Mouse (Mus musculus): ENCODE data around the gene Fgfr2. TPM values are rescaled to one million over a fixed set of nuclear protein-coding genes. Genes with fewer than 3 reads are reported as not detected.

The Fgfr2 gene
- polyA plus RNA-seq, 1 experiment from 2014 or later, result 92.5 TPM

DNA sequence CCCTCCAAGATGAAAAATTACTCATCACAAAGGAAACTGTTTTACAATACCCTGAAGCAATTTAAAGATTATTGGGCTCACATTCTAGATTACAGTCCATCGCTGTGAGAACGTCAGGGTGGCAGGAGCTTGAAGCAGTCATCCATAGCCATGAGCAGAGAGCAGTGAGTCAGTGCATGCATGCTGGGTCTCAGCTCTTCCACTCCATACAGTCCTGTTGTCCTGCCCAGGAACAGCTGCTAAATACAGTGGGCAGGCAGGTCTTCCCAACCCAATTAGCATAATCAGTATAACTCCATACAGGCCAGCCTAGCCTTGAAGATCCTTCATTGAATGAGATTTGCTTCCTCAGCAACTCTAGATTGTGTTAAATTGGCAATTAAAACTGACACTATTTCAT lies 147.1 kb downstream of the Fgfr2 start:
- WGBS, result 87% methylated on average over 2 of the region's 2 CpGs
- no peaks in the 10 kb centered on the region for H3K27me3 ChIP-seq (ENCODE audit: insufficient read depth, poor library complexity, severe bottlenecking)
- DNase-seq (ENCODE audit: low spot score), result no peak
- H3K27ac ChIP-seq, result no peak overlapping the region
- H3K9me3 ChIP-seq, result no peaks in the 10 kb centered on the region
- H3K36me3 ChIP-seq, result peaks cover 48% of the 10 kb centered on the region
- H3K4me1 ChIP-seq (replicated peaks), result no peaks in the 10 kb centered on the region
- H3K4me3 ChIP-seq, result no peak overlapping the region

GRCm38 (mm10) chr7:132972079-132972478 lies 151.1 kb downstream of the Fgfr2 start:
- H3K36me3 ChIP-seq, result peaks cover 47% of the 10 kb centered on the region
- H3K9me3 ChIP-seq, result no peaks in the 10 kb centered on the region
- H3K4me1 ChIP-seq (replicated peaks), result no peaks in the 10 kb centered on the region
- DNase-seq (ENCODE audit: low spot score), result no peak
- H3K4me3 ChIP-seq, result no peak overlapping the region
- no peaks in the 10 kb centered on the region for H3K27me3 ChIP-seq (ENCODE audit: insufficient read depth, poor library complexity, severe bottlenecking)
- H3K27ac ChIP-seq, result no peak overlapping the region
- WGBS, result 92% methylated on average over 2 of the region's 2 CpGs

GRCm38 (mm10) chr7:132965707-132966106 lies 157.4 kb downstream of the Fgfr2 start:
- Histone ChIP-seq H3K27me3 (ENCODE audit: insufficient read depth, poor library complexity, severe bottlenecking) (no peaks in the 10 kb centered on the region), H3K4me3 (no peak overlapping the region), H3K4me1 (replicated peaks) (no peaks in the 10 kb centered on the region), H3K9me3 (no peaks in the 10 kb centered on the region), H3K36me3 (peaks cover 30% of the 10 kb centered on the region), H3K27ac (no peak overlapping the region)
- no peak for DNase-seq (ENCODE audit: low spot score)
- WGBS, result 79% methylated on average over 2 of the region's 2 CpGs

DNA sequence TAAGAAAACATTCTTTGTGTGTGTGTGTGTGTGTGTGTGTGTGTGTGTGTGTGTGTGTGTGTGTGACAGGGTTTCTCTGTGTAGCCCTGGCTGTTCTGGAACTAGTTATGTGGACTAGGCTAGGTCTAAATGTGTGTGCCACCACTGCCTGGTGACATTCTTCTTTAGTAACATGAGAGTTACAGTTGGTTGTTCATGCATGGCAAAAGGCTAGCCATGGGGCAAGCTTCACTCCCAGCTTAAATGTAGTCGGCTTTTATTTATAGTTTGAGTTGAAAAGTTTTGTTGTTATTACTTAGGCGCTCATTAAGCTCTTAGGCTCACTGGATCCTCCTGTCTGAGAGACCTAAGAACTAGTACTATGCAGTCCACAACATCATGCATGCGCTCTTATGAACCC lies 158.8 kb downstream of the Fgfr2 start:
- Histone ChIP-seq H3K4me3 (no peak overlapping the region), H3K27ac (no peak overlapping the region), H3K27me3 (ENCODE audit: insufficient read depth, poor library complexity, severe bottlenecking) (no peaks in the 10 kb centered on the region), H3K36me3 (peaks cover 27% of the 10 kb centered on the region), H3K9me3 (no peaks in the 10 kb centered on the region), H3K4me1 (replicated peaks) (no peaks in the 10 kb centered on the region)
- no peak for DNase-seq (ENCODE audit: low spot score)
- WGBS, result 87% methylated on average over 3 of the region's 3 CpGs

GRCm38 (mm10) chr7:132950613-132951012 lies 172.5 kb downstream of the Fgfr2 start:
- Histone ChIP-seq H3K4me1 (replicated peaks) (no peaks in the 10 kb centered on the region), H3K27ac (no peak overlapping the region), H3K4me3 (no peak overlapping the region), H3K9me3 (no peaks in the 10 kb centered on the region), H3K36me3 (no peaks in the 10 kb centered on the region), H3K27me3 (ENCODE audit: insufficient read depth, poor library complexity, severe bottlenecking) (no peaks in the 10 kb centered on the region)
- WGBS, result 94% methylated on average over 3 of the region's 3 CpGs
- no peak for DNase-seq (ENCODE audit: low spot score)

DNA sequence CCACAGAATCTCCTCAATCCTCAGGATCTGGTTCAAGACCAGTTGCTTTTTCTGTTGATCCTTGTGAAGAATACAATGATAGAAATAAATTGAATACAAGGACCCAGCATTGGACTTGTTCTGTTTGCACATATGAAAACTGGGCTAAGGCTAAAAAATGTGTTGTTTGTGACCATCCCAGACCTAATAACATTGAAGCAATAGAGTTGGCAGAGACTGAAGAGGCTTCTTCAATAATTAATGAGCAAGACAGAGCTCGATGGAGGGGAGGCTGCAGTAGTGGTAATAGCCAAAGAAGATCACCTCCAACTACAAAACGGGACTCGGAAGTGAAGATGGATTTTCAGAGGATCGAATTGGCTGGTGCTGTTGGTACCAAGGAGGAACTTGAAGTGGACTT lies 173.2 kb downstream of the Fgfr2 start:
- DNase-seq (ENCODE audit: low spot score), result no peak
- no peak overlapping the region for H3K4me3 ChIP-seq
- H3K4me1 ChIP-seq (replicated peaks), result no peaks in the 10 kb centered on the region
- 90% methylated on average over 4 of the region's 4 CpGs for whole genome bisulfite sequencing
- no peaks in the 10 kb centered on the region for H3K27me3 ChIP-seq (ENCODE audit: insufficient read depth, poor library complexity, severe bottlenecking)
- H3K9me3 ChIP-seq, result no peaks in the 10 kb centered on the region
- H3K36me3 ChIP-seq, result no peaks in the 10 kb centered on the region
- H3K27ac ChIP-seq, result no peak overlapping the region

DNA sequence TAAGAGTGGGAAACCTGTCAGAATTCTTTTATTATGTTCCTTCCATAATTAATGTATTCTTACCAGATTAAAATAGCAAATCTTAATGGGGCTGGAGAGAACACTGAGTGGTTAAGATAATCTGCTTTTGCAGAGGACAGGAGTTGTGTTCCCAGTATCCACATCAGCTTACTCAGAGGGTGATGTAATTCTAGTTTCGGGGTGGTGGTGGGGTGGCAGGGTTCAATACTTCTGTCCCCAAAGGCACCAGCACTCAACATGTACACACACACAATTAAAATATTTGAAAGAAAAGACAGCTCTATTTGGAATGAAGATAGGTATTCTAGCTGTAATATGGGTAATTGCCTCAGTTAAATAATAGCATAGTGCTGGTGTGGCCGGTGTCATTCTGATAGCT lies 182.6 kb downstream of the Fgfr2 start:
- no peak overlapping the region for H3K4me3 ChIP-seq
- 92% methylated on average over 2 of the region's 2 CpGs for WGBS
- H3K4me1 ChIP-seq (replicated peaks), result no peaks in the 10 kb centered on the region
- H3K36me3 ChIP-seq, result no peaks in the 10 kb centered on the region
- H3K27ac ChIP-seq, result no peak overlapping the region
- DNase-seq (ENCODE audit: low spot score), result no peak
- H3K27me3 ChIP-seq (ENCODE audit: insufficient read depth, poor library complexity, severe bottlenecking), result no peaks in the 10 kb centered on the region
- no peaks in the 10 kb centered on the region for H3K9me3 ChIP-seq

- no peaks in the 10 kb centered on the region for H3K36me3 ChIP-seq
- no peaks in the 10 kb centered on the region for H3K9me3 ChIP-seq
- WGBS, result 93% methylated on average over 2 of the region's 2 CpGs
- H3K4me1 ChIP-seq (replicated peaks), result no peaks in the 10 kb centered on the region
- H3K27ac ChIP-seq, result no peak overlapping the region
- no peak overlapping the region for H3K4me3 ChIP-seq
- H3K27me3 ChIP-seq (ENCODE audit: insufficient read depth, poor library complexity, severe bottlenecking), result no peaks in the 10 kb centered on the region
- no peak for DNase-seq (ENCODE audit: low spot score)
Measured at GRCm38 (mm10) chr7:132939118-132939517, 184.0 kb downstream of the Fgfr2 start.

GRCm38 (mm10) chr7:132934743-132935142 lies 188.4 kb downstream of the Fgfr2 start:
- no peaks in the 10 kb centered on the region for H3K27me3 ChIP-seq (ENCODE audit: insufficient read depth, poor library complexity, severe bottlenecking)
- no peaks in the 10 kb centered on the region for H3K36me3 ChIP-seq
- no peak for DNase-seq (ENCODE audit: low spot score)
- no peak overlapping the region for H3K4me3 ChIP-seq
- peaks cover 18% of the 10 kb centered on the region for H3K4me1 ChIP-seq (replicated peaks)
- no peaks in the 10 kb centered on the region for H3K9me3 ChIP-seq
- H3K27ac ChIP-seq, result no peak overlapping the region

DNA sequence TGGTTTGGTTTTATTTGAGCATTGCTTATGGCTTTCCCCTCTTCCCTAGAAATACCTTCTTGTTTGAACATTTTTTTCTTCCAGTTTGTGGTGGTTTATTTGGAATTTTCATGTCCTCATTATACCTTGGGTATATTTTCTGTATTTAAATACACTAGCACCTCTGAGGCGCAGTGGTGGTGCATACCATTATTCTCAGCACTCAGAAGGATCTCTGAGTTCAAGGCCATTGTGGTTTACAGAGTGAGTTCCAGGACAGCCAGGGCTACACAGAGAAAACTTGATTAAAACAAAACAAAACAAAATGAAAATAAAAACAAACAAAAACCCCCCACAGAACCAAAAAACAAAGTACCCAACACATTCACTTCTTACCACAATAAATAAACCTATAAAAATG lies 189.8 kb downstream of the Fgfr2 start:
- Histone ChIP-seq H3K27ac (no peak overlapping the region), H3K9me3 (no peaks in the 10 kb centered on the region), H3K4me3 (no peak overlapping the region; the same call in 1 of the 2 replicates), H3K27me3 (ENCODE audit: insufficient read depth, poor library complexity, severe bottlenecking) (no peaks in the 10 kb centered on the region), H3K36me3 (no peaks in the 10 kb centered on the region), H3K4me1 (replicated peaks) (peaks cover 18% of the 10 kb centered on the region)
- WGBS, result 82% methylated on average over 1 of the region's 1 CpGs
- no peak for DNase-seq (ENCODE audit: low spot score)

DNA sequence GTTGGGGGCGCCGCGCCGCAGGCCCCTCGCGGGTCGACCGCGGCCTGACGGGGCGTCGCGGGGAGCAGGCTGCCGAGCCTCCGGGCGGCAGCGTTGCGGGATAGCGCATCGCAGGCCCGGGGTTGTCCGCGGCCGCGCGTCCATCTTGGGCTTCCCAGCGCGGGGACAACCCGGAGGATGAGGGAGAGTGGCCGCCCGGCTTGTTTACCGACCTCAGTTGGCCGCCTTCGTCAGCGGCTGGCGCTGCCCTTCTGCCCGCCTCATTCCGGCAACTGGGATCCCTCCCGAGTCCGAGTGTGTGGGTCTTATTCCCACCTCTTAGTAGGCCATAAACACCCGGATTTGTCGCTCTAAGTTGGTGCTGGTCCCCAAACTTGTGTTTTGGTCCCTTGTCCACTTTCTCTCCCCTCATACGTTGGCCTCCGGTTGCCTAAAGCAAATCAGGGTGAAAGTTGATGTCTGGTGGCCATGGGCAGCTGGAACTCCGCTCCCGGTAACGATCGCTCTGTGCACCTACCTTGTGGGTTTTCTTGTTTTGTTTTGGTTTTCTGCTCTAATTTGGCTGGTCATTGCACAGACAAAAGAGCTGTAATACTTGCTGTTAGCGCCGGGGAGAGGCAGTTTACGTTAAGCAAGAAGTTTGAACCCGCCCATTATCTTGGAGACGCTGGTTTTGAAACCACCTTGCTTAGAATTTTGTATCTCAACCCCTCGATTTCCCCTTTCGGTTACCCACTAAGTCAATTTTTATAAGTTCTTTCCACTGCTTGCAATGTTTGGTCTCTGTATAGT lies 191.4 kb downstream of the Fgfr2 start:
- under 1% methylated on average over 55 of the region's 55 CpGs for whole genome bisulfite sequencing
- Histone ChIP-seq H3K4me3 (peak overlapping the region; percentile 95), H3K36me3 (no peaks in the 10 kb centered on the region), H3K9me3 (no peaks in the 10 kb centered on the region), H3K27ac (peak overlapping the region; percentile 97), H3K27me3 (ENCODE audit: insufficient read depth, poor library complexity, severe bottlenecking) (no peaks in the 10 kb centered on the region), H3K4me1 (replicated peaks) (peaks cover 18% of the 10 kb centered on the region)
- DNase-seq (ENCODE audit: low spot score), result peak; percentile 58

DNA sequence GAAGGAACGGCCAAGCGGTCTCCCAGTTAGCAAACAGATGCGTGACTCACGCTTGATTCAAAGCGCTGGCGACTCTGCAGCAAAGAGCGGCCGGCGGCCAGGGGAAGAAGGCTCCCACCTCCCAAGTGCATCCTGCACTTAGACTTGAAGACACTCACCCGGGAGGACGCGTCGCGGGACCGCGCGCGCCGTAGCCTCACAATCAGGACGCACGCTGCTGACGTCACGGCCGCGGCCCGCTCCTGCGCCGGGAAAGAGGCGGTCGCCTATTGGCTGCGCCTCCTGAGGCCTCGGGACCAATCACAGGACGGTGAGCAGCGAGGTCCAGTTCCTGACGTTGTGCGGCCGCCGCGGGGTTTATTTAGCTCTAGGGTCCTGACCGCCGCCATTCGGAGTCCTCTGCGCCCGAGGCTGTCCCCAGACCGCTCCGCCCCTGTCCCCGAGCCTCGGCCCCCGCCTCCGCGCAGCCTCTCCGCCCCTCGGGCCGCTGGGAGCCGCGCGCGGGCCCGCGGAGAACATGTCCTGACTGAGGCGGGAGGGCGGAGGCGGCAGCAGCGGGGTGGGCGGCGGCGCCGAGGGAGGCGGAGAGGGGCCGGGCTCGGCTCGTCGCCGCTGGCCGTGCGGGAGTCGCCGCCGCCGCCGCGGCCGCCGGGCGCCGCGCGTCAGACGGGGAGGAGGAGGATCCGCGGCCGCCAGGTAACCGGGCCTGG lies 192.1 kb downstream of the Fgfr2 start, which contains the start of gene Zranb1:
TSS of gene Zranb1 (plus strand) at position 293 of the 710 bp plus-strand sequence.
- peak within 1 kb of the TSS; percentile 97 for H3K27ac ChIP-seq
- no peaks in the 10 kb centered on the region for H3K27me3 ChIP-seq (ENCODE audit: insufficient read depth, poor library complexity, severe bottlenecking)
- no peaks in the 10 kb centered on the region for H3K9me3 ChIP-seq
- peak within 1 kb of the TSS; percentile 95 for H3K4me3 ChIP-seq
- peaks cover 18% of the 10 kb centered on the region for H3K4me1 ChIP-seq (replicated peaks)
- WGBS, result under 1% methylated on average over 93 of the region's 93 CpGs
- no peaks in the 10 kb centered on the region for H3K36me3 ChIP-seq
- DNase-seq (ENCODE audit: low spot score), result peak; percentile 99

DNA sequence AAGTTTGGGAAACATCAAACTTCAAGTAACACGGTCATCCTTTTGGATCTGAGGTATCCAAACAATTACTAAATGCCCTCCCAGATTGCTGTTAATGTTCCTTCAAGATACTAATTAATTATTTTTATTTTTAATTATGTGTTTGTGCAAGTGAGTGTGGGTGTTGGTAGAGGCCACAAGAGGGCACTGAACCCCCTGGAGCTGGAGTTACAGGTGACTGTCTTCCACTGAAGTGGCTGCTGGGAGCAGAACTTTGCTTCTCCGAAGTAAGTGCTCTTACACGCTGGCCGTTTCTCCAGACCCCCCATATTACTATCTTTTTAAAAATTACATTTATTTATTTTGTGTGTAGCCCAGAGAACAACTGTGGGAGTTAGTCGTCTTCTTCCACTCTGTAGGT lies 193.1 kb downstream of the Fgfr2 start:
- 89% methylated on average over 5 of the region's 5 CpGs for WGBS
- Histone ChIP-seq H3K9me3 (no peaks in the 10 kb centered on the region), H3K27me3 (ENCODE audit: insufficient read depth, poor library complexity, severe bottlenecking) (no peaks in the 10 kb centered on the region), H3K27ac (peak overlapping the region; percentile 97; the same call in 1 of the 2 replicates), H3K36me3 (no peaks in the 10 kb centered on the region), H3K4me1 (replicated peaks) (peaks cover 18% of the 10 kb centered on the region), H3K4me3 (peak overlapping the region; percentile 95)
- peak; percentile 2 for DNase-seq (ENCODE audit: low spot score)

Data from hindbrain, embryonic 10.5 days (tissue).